Mouse (Mus musculus) induced T-regulatory cell, adult 2 months (primary cell): ENCODE results near the gene Gnao1.
A peak's percentile ranks its signal among the peaks of the same experiment; 100 is the strongest.

ENCODE experiments used
- DNase-seq: peaks from one replicate; pipeline ENCODE4 v3.0.0-alpha.2; 2012; ENCODE audit warnings: low read depth

Gene Gnao1

GRCm38 (mm10) chr8:93845186-93845585 is 35.4 kb downstream of the Gnao1 start:
- no peak for DNase-seq

- DNase-seq = no peak
Measured at GRCm38 (mm10) chr8:93852087-93852645, 42.4 kb downstream of the Gnao1 start.

- DNase-seq = no peak
Measured at GRCm38 (mm10) chr8:93852851-93853461, 43.2 kb downstream of the Gnao1 start.

- no peak for DNase-seq
Measured at GRCm38 (mm10) chr8:93854676-93855075, 44.9 kb downstream of the Gnao1 start.

GRCm38 (mm10) chr8:93855272-93855671 is 45.5 kb downstream of the Gnao1 start:
- no peak for DNase-seq

DNA sequence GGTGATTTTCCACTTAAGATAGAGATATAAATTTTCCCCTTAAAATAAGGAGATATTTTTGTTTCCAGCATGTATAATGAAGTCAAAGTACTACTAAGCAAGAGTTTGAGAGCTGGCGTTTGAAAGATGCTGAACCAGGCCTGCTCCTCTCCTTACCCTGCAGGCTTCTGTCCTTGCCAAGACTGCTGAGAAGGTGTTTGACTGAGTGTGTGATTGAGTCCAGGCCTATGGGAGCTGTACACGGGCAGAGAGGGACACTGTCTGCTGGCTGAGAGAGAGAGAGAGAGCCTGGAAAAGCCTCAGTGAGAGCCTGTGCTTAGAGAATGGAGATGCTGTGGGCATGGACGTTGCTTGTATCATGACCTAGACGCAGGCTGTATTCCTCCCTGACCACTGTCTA is 47.4 kb downstream of the Gnao1 start:
- no peak for DNase-seq

DNA sequence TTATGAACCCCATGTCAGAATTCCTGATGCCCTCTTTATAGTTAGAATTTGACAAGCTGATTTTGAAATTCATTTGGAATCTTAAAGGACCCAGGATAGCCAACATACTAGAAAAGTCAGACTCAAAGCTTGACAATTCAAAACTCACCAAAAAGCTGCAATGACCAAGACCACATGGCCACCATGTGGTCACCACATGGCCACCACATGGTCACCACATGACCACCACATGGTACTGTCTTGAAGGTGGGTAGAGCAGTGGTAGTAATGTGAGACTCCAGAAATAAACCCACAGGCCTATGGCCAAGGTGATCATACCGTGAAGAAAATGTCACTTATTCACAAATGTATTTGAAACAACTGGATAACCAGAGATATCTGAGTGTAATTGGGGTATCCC is 48.5 kb downstream of the Gnao1 start:
- DNase-seq = no peak

- DNase-seq = no peak
Measured at GRCm38 (mm10) chr8:93860020-93860419, 50.3 kb downstream of the Gnao1 start.

GRCm38 (mm10) chr8:93864064-93864463 is 54.3 kb downstream of the Gnao1 start:
- DNase-seq = peak; percentile 68

- DNase-seq = no peak
Measured at GRCm38 (mm10) chr8:93866271-93866670, 56.5 kb downstream of the Gnao1 start.

DNA sequence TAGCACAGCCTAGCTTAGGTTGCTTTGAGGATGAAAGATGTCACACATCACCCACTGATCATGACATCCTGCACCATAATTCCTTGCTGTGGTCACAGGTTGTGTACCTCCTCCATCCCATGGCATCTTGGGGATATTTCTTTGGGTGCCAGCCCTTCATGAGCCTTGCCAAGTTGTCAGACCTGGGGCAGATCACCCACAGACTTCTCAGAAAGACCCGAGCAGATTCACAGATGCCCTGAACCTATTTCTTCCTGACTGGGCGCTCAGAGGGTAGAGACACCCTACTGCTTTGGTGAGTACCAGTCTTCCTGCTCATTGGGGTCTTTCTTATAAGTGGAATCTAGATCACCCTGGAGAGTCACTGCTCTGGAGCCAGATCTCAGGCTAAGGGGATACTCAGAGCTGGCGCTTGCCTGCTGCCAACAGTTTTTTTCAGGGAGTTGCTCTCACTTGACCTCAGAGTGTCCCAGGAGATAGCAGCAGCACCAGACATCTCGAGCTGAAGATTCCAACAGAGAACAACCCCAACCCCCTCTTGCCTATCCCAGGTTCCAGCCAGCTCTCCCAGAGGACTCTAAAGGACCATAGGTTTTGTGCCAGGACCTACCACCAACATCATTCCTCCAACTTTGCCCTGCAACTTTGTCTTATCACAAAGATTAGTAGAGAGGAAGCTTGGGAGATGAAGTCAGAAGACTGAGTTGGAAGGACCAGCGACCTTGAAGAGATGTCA is 58.9 kb downstream of the Gnao1 start:
- DNase-seq = no peak

GRCm38 (mm10) chr8:93871275-93871674 is 61.5 kb downstream of the Gnao1 start:
- no peak for DNase-seq

- DNase-seq = no peak
Measured at GRCm38 (mm10) chr8:93878396-93878795, 68.6 kb downstream of the Gnao1 start.

DNA sequence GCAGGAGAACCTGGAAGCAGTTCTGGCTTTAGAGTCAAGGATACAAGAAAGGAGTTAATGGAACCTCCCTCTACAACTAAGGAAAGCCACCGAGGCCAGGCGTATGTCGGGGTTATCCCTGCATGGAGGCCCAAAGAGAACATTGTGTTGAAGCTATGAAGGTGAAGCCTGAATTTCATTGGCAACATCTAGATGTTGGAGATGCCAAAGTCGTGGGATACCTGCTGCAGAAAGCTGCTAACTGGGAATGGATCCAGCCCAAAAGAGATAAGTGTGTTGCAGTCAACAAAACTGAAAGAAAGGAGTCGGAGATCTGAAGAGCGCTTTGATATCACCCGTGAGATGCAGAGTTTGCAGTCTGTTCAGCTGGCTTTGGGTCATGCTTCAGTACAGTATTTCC is 70.2 kb downstream of the Gnao1 start:
- DNase-seq = no peak

DNA sequence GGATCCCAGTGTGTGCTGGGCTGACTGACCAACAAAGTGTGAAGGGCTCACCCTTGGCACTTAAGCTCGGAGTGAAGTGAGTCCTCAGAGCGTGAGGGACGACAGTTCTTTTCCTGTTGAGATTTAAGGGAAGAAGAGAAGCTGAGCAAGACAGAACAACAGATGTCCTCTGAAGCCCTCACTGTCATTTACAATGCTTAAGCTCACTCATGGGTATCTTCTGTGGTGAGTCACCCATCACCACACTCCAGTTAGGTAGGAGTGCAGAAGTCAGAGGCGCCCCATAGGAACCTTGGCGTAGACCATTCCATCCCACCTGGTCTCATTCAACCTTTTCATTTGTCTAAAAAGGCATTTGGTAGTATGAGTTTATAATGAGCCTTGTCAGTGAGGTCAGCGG is 71.6 kb downstream of the Gnao1 start:
- no peak for DNase-seq

- DNase-seq = no peak
Measured at GRCm38 (mm10) chr8:93883241-93883640, 73.5 kb downstream of the Gnao1 start.

GRCm38 (mm10) chr8:93883771-93884170 is 74.0 kb downstream of the Gnao1 start:
- DNase-seq = no peak

GRCm38 (mm10) chr8:93884316-93884715 is 74.5 kb downstream of the Gnao1 start:
- no peak for DNase-seq

GRCm38 (mm10) chr8:93886181-93886580 is 76.4 kb downstream of the Gnao1 start:
- DNase-seq = no peak

GRCm38 (mm10) chr8:93888150-93888676 is 78.4 kb downstream of the Gnao1 start:
- no peak for DNase-seq

DNA sequence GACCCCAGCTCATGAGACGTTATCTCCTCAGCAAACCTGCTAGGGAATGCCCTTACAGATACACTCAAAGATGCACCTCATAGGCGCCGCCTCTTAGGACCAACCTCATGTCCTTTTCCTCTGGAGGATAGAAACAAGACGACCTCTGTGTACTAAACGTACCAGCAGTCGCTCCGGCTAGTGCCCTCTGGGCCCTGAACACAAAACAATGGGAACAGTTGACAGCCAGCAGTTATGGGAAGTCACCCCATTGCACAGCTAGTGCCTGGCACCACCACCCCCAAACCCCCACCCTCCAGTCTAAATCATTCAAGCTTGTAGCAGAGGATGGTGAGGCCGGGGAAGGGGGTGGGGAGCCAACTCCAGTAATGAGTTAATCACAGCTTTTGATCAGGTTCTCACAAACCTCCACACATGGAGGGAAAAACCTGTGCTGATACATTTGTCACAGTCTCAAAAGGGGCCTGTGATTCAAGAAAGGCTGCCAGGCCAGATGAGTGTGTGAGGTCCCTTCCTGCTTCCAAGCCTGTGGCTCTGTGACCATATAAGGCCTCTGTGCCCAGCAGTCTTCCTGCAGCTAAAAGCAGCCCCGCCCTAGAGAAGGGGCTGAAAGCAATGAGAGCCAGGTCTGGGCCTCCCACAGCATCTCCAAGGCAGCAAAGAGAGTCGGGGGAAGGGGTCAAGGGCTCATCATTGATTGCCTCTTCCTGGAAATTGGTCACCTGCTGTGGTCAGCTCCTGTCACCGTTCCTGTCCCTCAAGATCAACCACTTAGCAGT is 79.1 kb downstream of the Gnao1 start:
- peak; percentile 12 for DNase-seq

DNA sequence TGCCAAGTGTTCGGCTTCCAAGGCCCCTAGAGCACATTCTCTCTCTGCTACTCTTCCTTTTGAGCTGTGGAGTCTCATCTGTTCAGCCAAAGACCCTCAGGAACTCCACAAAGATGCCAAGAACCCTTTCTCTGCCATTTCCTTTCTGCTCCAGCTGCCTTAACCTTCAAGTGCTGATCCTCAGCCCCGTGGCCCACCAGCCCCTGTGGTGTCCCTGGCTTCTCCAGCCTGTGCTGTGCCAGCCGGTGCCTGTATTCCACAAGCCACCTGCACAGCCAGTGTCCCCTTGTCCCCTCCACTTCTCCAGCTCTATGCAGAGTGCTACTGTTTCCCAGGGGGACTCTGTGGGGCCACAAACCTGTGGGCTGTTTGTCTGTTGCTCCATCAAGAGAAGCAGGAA is 83.8 kb downstream of the Gnao1 start:
- no peak for DNase-seq
